Mouse (Mus musculus): ENCODE results near the gene Slc25a30. TPM values are rescaled to one million over a fixed set of nuclear protein-coding genes. Genes with fewer than 3 reads are reported as not detected.
A peak's percentile ranks its signal among the peaks of the same experiment; 100 is the strongest.
"Not testable (repeated sequence)": the region's sequence is repeated elsewhere in the genome, so short reads cannot be mapped to it uniquely, and the experiment has no call there.

Gene Slc25a30
- polyA plus RNA-seq, 2 experiments = 3.5 to 8.2 TPM

DNA sequence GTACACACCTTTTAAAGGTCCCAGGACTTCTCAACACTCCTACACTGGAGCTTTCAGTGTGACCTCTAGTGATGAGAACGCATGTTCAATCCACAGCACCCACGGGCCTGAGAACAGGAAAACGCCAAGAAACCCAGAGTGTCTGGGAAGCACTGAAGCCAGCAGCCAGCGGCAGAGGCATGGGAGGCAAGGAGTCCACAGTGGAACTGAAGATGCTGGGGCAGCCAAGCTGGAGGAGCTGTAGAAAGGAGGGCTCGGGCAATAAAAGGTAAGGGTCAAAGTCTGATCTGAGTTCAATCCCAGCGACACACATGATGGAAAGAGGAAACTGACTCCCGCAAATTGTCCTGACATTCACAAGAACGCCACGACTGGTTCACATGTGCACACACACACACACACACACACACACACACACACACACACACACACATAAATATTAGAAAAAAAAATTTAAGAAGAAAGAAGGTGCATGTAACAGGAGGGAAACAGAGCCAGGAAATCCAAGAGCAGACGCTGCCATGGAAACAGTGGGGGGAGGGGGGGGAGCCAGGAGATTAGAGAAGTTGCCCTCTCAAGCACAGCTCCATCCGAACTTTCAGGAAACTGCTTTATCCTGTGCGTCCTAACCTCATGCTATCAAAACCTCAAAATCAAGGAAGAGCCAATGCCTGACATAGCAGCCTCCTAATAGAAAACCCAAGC, 46.9 kb upstream of the Slc25a30 start:
- Histone ChIP-seq H3K4me1 (ENCODE audit: control insufficient read depth, insufficient read depth, low read length) (peaks cover 17% of the 10 kb centered on the region), H3K36me3 (ENCODE audit: control insufficient read depth, insufficient read depth, low read length) (no peaks in the 10 kb centered on the region), H3K27me3 (ENCODE audit: control insufficient read depth, insufficient read depth, low read length) (no peaks in the 10 kb centered on the region), H3K9ac (ENCODE audit: low read depth, low read length, severe bottlenecking) (peak overlapping the region; percentile 40; the same call in 1 of the 2 replicates), H3K27ac (replicated peaks; ENCODE audit: low read depth, low read length) (peak overlapping the region; percentile 98), H3K4me2 (replicated peaks; ENCODE audit: low read depth, low read length, severe bottlenecking) (peak overlapping the region; percentile 94), H3K9me3 (ENCODE audit: control insufficient read depth, low read length) (no peaks in the 10 kb centered on the region), H3K4me3 (replicated peaks; ENCODE audit: low read length) (peak overlapping the region; percentile 44)
- TF ChIP-seq POLR2A (IDR thresholded peaks at IDR 0.05; ENCODE audit: borderline replicate concordance, extremely low read depth, insufficient read depth, insufficient read length) = no peak
- DNase-seq (ENCODE audit: low spot score) (no peak), ATAC-seq (ENCODE audit: low FRiP score, low read depth) (peak; percentile 54)
- 5% methylated on average over 12 of the region's 12 CpGs for WGBS

DNA sequence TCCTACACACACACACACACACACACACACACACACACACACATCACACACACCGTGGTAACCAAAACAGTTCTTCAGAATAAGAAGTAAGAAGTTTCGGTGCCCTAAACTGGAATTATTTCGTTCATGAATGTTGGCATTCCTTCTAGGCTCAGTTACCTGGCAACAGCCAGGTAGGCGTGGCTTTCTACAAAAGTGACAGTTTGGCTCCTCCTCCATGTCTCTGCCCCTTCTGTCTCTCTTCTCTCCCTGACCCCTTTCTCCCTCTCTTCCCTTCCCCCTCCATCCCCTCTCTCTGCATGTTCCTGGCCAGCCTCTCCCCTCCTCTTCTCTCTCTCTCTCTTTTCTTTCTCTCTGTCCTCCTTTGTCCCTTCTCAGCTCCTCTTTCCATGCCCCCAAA, 46.1 kb upstream of the Slc25a30 start:
- no peaks in the 10 kb centered on the region for H3K9me3 ChIP-seq (ENCODE audit: control insufficient read depth, low read length)
- H3K4me3 ChIP-seq (replicated peaks; ENCODE audit: low read length) = no peak overlapping the region; the same call in 1 of the 2 replicates
- no peaks in the 10 kb centered on the region for H3K27me3 ChIP-seq (ENCODE audit: control insufficient read depth, insufficient read depth, low read length)
- H3K27ac ChIP-seq (replicated peaks; ENCODE audit: low read depth, low read length) = no peak overlapping the region; the same call in 1 of the 2 replicates
- no peak overlapping the region for H3K9ac ChIP-seq (ENCODE audit: low read depth, low read length, severe bottlenecking)
- no peak for ATAC-seq (ENCODE audit: low FRiP score, low read depth)
- DNase-seq (ENCODE audit: low spot score) = peak; percentile 30
- no peaks in the 10 kb centered on the region for H3K36me3 ChIP-seq (ENCODE audit: control insufficient read depth, insufficient read depth, low read length)
- peak overlapping the region; percentile 94; the same call in 1 of the 2 replicates for H3K4me2 ChIP-seq (replicated peaks; ENCODE audit: low read depth, low read length, severe bottlenecking)
- 38% methylated on average over 4 of the region's 4 CpGs for WGBS
- peaks cover 22% of the 10 kb centered on the region for H3K4me1 ChIP-seq (ENCODE audit: control insufficient read depth, insufficient read depth, low read length)
- no peak for TF ChIP-seq POLR2A (IDR thresholded peaks at IDR 0.05; ENCODE audit: borderline replicate concordance, extremely low read depth, insufficient read depth, insufficient read length)

DNA sequence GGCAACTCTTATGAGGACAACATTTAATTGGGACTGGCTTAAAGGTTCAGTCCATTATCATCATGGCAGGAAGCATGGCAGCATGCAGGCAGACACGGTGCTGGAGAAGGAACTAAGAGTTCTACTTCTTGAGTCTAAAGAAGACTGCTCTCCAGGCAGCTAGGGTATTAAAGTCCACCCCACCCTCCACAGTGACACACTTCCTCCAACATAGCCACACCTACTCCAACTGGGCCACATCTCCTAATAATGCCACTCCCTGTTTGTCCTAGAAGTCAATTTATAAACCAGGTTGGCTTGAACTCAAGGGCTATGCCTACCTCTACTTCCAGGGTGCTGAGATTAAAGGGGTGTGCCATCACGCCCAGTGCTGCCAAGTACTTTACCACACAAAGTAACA, 45.2 kb upstream of the Slc25a30 start:
- H3K27ac ChIP-seq (replicated peaks; ENCODE audit: low read depth, low read length) = no peak overlapping the region
- peaks cover 22% of the 10 kb centered on the region for H3K4me1 ChIP-seq (ENCODE audit: control insufficient read depth, insufficient read depth, low read length)
- WGBS = 88% methylated on average over 2 of the region's 2 CpGs
- H3K36me3 ChIP-seq (ENCODE audit: control insufficient read depth, insufficient read depth, low read length) = no peaks in the 10 kb centered on the region
- no peak for ATAC-seq (ENCODE audit: low FRiP score, low read depth)
- H3K4me3 ChIP-seq (replicated peaks; ENCODE audit: low read length) = no peak overlapping the region
- H3K27me3 ChIP-seq (ENCODE audit: control insufficient read depth, insufficient read depth, low read length) = no peaks in the 10 kb centered on the region
- no peak overlapping the region for H3K4me2 ChIP-seq (replicated peaks; ENCODE audit: low read depth, low read length, severe bottlenecking)
- DNase-seq (ENCODE audit: low spot score) = no peak
- H3K9ac ChIP-seq (ENCODE audit: low read depth, low read length, severe bottlenecking) = no peak overlapping the region
- TF ChIP-seq POLR2A (IDR thresholded peaks at IDR 0.05; ENCODE audit: borderline replicate concordance, extremely low read depth, insufficient read depth, insufficient read length) = no peak
- no peaks in the 10 kb centered on the region for H3K9me3 ChIP-seq (ENCODE audit: control insufficient read depth, low read length)

DNA sequence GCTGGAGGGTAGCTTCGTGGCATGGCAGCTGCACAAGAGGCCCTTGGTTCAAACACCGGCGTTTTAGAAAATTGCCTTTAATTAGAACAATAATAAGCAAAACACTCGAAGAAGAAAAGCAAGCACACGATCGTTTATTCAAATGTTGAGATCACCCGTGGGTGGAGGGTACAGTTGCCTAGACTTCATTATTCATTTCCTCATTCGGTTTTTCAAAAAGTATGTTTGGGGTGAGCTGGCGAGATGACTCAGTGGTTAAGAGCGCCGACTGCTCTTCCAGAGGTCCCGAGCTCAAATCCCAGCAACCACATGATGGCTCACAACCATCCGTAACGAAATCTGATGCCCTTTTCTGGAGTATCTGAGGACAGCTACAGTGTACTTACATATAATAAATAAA, 43.0 kb upstream of the Slc25a30 start:
- ATAC-seq (ENCODE audit: low FRiP score, low read depth); H3K9me3 ChIP-seq (ENCODE audit: control insufficient read depth, low read length); DNase-seq (ENCODE audit: low spot score); H3K27me3 ChIP-seq (ENCODE audit: control insufficient read depth, insufficient read depth, low read length); H3K36me3 ChIP-seq (ENCODE audit: control insufficient read depth, insufficient read depth, low read length); H3K9ac ChIP-seq (ENCODE audit: low read depth, low read length, severe bottlenecking); H3K4me3 ChIP-seq (replicated peaks; ENCODE audit: low read length); H3K27ac ChIP-seq (replicated peaks; ENCODE audit: low read depth, low read length): not testable (repeated sequence)
- peaks cover 16% of the 10 kb centered on the region for H3K4me1 ChIP-seq (ENCODE audit: control insufficient read depth, insufficient read depth, low read length)
- peak overlapping the region; percentile 68; the same call in 1 of the 2 replicates for H3K4me2 ChIP-seq (replicated peaks; ENCODE audit: low read depth, low read length, severe bottlenecking)
- WGBS = 66% methylated on average over 14 of the region's 14 CpGs

DNA sequence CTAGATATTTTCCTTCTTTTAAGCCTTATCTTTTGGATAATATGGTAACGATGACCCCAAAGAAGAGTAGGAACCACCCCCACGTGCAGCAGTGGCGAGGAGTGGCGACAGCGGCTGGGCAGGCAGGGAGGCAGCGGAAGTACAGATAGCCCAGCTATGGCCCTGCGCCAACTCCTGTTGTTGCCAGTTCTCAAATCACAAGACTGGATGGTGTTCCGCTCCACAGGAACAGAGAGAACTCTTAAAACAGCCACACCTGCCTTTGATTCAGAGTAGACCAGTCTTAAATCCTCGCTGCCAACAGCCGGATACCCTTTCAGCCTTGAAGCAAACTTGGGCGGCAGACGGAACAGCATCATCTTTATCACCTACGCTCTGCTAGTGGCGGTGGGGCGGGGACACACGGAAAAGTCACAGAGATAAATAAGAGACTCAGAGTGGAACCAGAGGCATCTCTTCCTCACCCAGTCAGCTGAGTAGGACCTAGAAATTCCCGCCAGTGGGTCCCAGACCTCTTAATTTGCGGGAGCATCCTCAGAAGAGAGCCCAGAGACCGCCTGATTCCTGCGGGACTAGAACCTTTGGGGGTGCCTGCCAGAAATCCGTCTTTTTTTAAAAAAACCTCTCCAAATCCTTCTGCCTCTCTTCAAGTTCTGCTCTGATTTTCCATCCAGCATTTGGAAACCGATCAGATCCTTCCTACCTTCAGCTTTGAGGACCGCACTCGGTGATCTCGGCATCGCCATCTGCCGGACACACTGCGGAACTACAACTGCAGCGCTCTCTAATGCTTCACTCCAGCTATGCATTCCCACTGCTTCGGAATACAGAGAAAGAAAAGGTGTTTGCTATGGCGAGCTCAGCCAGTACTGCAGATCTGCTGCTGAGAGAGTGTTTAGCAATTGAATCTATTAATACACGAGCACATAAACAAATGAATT, 42.3 kb upstream of the Slc25a30 start:
- Histone ChIP-seq H3K4me1 (ENCODE audit: control insufficient read depth, insufficient read depth, low read length) (peaks cover 16% of the 10 kb centered on the region), H3K4me2 (replicated peaks; ENCODE audit: low read depth, low read length, severe bottlenecking) (peak overlapping the region; percentile 68), H3K4me3 (replicated peaks; ENCODE audit: low read length) (peak overlapping the region; percentile 31), H3K9ac (ENCODE audit: low read depth, low read length, severe bottlenecking) (peak overlapping the region; percentile 40; the same call in 1 of the 2 replicates), H3K36me3 (ENCODE audit: control insufficient read depth, insufficient read depth, low read length) (no peaks in the 10 kb centered on the region), H3K27ac (replicated peaks; ENCODE audit: low read depth, low read length) (no peak overlapping the region; the same call in 1 of the 2 replicates), H3K27me3 (ENCODE audit: control insufficient read depth, insufficient read depth, low read length) (no peaks in the 10 kb centered on the region), H3K9me3 (ENCODE audit: control insufficient read depth, low read length) (no peaks in the 10 kb centered on the region)
- DNase-seq (ENCODE audit: low spot score) (peak; percentile 90), ATAC-seq (ENCODE audit: low FRiP score, low read depth) (peak; percentile 39; the same call in 1 of the 2 replicates)
- TF ChIP-seq POLR2A (IDR thresholded peaks at IDR 0.05; ENCODE audit: borderline replicate concordance, extremely low read depth, insufficient read depth, insufficient read length) = no peak
- 6% methylated on average over 32 of the region's 32 CpGs for WGBS

All from limb, embryonic 14.5 days (tissue).